Mouse (Mus musculus) frontal cortex, adult 2 months (tissue): Measurements from ENCODE around the gene Atp1a4. TPM values are rescaled to one million over a fixed set of nuclear protein-coding genes. Genes with fewer than 3 reads are reported as not detected.
A peak's percentile ranks its signal among the peaks of the same experiment; 100 is the strongest.

ENCODE experiments used
- DNase-seq, 2 experiments: peaks; one replicate each; pipeline ENCODE4 v3.0.0; 2022; ENCODE audit warnings: low spot score in 1 of 2; ENCODE audit errors: extremely low spot score in 1 of 2
- polyA plus RNA-seq: library from polyadenylated mRNA; depleted of rRNA; stranded (reverse); fragments of >200 nt; gene quantifications from 2 replicates; pipeline ENCODE4 v1.2.3, GENCODE M21; 2012

Atp1a4 gene
- polyA plus RNA-seq, 1 experiment: not detected

DNA sequence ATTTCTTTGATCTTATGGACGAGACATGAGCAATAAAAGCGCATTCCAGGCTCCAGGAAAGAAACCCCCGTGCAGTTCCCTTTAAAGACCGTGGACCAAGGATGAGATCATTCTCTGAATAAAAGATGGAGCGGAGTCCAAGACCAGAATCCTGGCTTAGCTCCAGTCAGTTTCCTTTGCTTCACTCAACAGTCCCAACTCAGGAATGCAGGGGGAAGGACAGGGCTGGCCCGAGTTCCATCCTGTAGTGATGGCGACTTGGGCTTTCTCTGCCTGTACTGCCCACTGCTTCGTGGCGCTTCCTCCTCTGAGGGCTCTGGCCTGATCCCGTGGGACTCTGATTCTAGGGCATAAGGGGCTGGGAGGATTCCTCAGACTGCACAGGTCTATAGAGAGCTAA is 37.8 kb downstream of the Atp1a4 start:
- peak in 1 of 2 experiments; percentile 36 for DNase-seq

DNA sequence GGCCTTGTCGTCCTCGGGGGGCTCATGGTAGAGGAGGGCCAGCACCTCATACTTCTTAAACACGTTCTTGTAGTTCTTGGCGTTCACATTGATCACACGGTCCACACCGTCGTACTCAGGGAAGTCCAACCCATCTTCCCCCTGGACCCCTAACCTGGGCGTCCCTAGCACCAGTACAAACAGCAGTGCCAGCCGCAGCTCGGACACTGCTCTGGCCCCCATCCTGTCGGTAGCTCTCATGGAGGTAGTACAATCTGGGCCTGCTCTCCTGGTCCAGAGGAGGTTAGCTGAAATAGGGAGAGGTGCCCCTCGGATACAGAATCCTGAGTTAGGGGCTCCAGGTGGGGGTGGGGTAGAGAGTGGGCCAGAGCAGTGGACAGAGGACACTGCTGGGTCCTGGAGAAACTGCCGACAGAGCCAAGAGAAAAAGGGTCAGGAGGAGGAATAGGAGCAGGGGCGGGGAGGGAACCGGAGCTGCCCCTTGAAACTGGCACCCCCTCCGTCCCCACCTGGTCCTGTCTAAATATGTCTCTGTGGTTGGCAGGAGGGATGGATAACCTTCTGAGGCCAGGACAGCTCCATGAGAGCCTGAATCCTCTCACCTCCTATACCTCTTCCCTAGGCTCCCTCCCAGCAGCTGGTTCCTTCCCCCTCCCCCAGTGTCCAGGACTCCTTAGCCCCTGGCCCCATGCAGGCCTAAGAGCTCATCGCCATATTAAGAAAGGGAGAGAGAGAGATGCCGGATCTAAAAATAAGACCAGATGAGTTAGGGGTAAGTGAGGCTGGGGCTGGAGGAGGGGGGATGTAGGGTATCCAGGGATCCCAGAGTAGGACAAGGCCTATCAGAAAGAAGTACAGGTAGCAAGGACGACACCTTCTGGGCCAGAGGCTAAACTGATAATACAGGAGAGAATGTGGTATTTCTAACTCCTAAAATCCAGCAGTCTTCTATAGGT is 38.5 kb downstream of the Atp1a4 start, which contains the start of gene Casq1:
Casq1 (minus strand) TSS at position 418 of the 956 bp plus-strand sequence.
- no peak for DNase-seq

DNA sequence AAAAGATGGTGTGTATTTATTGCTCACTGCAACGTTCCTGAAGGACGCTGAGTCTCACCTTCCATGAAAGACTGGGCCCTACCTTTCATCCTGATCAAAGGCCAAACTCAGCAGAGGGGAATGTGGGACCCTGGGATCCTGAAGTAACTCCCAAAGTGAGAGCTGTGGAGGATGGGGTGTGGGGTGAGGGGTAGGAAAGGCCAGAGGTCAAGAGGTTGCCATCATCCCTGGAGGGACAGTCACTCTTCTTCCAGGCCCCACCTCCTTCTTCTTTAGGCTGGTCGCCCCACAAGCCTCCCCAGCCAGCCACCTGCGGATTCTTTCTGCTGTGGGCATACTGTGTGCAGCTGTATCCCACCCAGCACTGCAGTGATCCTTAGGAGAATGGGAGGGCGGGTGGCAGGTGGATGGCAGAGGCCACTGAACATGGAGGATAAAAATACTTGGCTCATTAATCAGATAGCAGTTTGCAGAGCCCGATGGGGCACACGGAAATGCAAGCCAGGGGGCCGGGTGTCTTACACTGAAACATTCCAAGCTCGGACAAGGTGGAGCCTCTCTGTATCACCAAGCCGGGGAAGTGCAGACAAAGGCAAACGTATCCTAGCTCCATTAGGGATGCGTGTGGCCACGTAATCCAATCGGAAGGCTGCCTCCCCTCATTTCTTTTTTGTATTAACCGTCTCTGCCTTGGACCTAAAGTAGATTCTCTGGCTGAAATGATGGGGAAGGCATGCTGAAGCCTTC is 39.9 kb downstream of the Atp1a4 start:
- DNase-seq: no peak

DNA sequence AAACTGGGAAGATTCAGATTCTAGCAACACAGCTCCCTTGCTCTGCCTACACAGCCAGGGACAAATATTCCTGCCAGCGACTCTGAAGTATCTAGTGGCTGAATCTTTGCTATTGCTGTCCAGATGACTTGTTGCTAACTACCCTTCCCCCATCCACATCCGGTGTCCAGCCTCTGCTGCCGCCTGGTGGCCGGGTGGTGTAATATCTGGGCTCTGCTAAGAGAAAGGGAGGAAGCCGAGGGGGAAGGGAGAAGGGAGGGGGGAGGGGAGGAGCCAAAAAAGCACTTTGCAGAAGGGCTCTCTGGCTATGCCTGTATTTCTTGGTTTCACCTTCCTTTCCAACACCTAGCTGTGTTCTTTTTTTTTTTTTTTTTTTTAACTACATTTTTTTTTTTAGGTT is 41.1 kb downstream of the Atp1a4 start:
- DNase-seq: peak; percentile 77 to 95

DNA sequence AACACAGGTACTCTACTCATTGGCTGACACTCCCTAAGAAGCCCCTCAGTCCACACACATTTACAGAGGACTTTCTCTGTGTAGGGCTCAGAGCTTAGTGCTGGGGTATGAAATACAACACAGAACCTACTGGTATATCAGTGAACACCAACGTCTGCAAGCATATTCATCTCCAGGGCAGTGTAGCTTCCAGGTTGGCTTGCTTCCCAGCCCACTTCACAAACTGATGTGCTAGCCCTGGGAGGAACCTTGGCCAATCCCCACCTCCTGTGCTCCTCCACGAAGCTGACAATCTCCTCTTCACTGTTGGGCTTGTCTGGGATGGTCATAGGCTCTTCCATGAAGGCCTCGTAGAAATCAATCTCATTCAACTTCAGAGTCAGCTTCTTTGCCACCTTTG is 43.5 kb downstream of the Atp1a4 start:
- DNase-seq: no peak

DNA sequence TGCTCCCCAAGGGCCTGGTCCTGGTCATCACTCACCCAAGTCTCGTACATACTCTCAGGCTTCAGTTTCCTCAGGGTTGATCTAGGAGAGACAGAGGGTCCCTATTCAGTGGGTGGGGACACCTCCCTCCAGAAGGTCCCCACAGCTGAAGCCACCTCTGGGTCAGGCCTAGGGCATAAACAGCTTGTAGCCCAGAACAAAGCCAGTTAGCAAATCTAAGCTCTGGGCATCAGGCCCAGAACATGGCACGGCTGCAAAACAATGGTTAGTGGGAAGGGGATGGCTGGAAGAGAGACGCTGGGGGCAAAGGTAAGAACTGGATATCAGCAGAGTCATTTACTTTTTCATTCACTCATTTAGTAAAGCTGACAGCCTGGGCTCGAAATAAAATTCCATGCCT is 44.4 kb downstream of the Atp1a4 start:
- DNase-seq: no peak

DNA sequence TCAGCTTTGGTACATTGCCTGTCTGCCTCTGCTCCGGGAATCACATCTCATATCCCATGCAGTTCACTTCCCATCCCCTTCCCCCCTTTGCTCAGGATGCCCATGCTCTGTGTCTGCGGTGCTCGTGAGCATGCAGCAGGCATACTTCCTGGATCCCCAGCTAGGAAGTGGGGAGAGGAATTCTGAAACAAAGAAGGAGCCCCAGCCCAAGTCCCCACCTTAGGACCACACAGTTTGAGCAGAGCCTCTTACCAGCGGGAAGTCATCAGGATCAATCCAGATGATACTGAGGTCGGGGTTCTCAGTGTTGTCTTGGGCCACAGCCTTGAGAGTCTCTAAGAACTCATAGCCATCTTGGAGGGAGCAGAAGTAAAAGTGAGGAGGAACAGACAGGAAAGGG is 45.4 kb downstream of the Atp1a4 start:
- no peak for DNase-seq

DNA sequence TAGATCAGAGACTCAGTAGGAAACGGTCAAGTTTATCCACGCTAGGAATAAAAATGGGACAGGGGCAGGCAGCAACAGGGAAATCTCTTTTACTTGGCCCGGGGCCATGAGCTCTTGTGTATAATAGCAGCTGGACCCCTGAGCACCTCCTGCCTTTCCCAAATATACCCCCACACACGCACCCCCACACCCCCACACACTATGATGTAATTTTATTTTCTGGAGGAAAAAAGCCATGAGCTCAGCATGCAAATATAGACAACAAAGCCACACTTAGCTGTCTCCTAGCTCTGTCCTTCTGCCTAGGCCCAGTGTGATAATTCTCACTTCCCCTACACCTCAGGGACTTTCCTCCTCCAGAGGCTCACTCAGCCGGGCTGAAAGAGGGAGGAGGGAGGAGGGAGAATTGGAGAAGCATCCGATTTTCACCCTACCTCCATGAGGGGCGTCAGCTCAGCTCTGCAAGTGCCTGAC is 51.1 kb downstream of the Atp1a4 start:
- DNase-seq: no peak

DNA sequence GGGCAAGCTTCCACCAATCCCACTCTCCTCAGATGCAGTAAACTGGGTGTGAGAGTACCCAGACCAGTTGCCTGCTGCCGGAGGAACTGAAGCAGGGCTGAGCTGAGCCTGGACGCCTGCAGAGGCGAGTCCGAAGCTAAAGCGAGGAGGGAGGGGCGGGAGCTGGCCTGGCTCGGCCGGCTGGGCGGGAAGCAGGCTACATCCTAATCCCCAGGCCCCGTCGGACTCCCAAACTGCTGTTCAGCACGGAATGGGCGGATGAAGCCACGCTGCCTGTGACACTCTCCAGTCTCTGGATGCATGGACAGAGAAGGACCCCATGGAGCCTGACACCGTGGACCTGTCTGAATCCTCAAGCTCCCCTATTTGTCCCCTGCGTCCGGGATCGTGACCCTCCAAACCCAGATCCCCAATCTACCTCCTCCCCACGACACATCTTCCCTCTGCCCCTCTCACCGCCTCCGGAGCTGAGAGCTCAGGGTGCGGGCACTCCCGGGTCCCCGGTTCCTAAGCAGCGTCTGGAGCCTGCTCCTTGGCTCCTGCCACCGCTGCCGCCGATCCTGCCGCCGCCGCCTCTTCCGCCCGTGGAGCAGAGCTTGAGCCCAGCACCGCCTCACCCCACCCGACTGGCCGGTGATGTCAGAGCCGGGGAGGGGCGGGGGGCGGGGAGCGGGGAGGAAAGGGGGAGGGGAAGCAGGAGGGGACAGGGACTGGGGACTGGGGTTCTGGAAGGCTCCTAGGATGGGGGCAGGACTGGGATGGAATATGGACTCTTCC is 51.9 kb downstream of the Atp1a4 start, which contains the start of gene Pea15a:
Pea15a (minus strand) TSS at position 664 of the 777 bp plus-strand sequence.
- DNase-seq: peak in 1 of 2 experiments; percentile 87

DNA sequence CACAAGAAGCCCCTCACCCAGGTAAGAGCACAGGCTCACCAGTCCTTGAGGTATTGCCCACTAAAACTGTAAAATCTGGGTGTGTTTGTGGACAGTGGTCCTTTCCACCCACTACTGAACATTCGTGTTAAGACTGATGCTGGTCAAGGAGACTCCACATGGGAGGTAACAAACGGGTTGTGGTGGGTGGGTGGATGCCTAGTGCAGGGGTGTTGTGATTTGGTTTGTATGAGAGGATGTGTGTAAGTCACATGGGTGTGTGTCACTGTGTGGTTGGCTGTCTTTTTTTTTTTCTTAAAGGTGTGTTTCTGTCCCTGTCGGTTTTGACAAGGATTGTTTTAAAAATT is 52.5 kb downstream of the Atp1a4 start:
- no peak for DNase-seq

DNA sequence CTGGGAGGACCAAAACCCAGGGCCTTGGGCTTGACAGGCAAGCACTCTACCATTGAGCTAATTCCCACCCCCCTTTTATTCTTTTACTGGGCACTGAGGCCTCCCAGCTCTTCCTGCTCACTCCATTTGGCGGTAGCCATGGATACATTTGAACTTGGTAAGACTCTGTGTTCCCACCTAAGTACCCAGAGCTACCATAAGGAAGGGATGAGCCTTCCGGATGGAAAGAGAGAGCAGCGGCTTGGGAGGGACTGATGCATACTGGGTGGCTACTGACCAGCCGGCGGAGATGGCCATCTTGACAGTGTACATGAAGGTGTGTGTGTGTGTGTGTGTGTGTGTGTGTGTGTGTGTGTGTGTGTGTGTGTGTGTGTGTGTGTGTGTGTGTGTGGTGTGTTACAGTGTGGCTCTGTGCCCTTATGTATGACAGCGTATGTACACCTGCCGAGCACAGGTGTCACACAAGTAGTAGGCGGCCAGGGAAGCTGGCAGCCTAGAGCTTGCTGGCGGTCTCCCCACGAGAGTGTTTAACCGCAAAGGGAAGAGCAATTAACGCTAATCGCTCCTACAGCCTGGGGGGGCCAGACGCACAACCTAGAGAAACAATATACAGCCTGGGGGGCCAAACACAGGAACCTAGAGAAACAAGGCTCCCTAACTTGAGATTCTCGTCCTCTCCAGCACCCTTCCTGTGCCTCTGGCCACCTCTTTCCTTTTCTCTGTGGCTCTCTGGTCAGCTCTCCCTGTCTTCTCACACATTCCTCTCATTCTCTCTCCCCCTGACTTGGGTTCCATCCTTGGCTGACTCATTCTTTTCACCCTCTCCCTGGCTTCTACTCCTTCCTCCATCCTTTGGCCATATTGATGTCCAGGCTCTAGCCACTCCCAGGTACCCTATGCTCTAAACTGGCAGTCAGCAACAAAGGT is 53.1 kb downstream of the Atp1a4 start:
- DNase-seq: no peak

DNA sequence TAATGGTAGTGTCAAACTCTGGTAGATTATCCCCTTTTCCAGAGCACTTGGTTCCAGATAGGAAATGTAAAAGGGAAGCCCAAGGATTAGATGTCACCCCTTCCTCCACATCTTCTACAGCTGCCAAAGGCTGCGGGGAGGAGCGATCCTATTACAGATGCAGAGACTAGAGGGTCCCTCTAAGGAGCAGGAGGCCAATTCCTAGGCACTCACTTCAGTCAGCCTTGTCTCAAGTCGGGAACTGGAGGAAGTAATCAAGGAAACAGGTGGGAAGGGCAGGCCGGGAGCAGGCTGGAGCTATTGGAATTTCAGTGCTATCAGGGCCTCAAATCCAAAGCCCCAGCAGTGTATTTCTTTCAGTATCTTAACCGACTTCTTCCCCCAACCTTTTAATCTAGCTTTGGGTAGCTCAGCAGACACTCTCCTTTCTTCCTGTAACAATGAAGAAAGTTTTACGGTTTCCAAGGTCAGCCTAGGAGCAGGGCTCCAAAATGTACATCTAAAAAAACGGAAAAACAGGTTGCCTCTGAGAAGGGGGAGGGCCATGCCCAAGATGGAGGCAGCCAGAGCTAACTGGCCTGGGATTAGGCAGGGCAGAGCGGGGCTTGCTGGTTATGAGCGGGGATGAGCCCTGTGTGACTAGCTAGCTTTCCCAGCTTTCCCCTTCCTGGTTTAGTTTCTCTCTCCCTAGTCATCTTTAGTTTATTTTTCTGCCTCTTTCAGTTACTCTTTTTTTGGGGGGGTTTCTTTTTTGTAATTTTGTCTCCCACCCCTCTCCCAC is 54.0 kb downstream of the Atp1a4 start:
- no peak for DNase-seq

DNA sequence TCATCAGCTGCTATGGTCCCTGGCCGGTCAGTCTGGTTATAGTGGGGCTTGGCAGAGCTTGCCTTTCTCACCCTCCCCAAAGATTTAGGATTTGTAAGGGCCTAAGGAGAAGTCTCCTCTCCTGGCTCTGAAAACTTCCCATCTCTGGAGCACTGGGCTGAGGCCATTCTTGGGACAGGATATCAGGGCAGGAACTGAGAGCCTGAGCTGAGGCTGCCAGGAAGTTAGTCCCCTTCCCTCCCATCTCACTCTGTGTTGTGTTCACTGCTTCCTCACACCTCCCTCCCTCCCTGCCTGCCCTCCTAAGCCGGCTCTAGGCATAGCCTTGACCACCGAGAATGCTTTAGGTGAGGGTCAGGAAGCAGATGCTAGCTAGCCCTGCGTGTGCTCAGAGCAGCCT is 54.6 kb downstream of the Atp1a4 start:
- no peak for DNase-seq

DNA sequence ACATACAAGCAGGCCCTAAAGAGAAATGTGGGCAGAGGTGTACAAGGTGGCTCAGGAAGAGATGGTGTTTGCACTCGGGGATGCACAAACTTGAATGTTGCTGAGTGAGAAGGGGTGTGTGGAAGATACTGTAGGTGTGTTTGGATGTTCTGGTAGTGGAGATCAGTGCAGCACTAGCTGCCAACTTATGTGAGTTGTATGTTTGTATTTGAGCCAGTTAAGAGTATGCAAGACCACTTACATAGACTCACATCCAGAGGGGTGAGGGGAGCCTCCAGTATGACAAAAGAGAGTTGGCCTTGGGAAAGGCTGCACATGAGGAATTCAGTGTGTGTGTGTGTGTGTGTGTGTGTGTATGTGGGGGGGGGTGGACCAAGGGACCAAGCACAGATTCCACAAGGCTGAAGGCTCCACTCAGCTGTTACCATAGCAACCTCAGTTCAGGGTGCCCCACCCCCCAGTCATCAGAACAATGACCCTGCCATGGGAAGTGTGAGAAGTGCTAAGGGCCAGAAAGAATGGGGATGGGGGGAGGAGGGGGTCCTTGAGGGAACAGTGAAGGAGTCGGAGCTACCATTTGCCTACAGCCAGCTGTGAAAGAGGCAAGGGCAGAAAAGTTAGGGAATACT is 55.2 kb downstream of the Atp1a4 start:
- DNase-seq: no peak

DNA sequence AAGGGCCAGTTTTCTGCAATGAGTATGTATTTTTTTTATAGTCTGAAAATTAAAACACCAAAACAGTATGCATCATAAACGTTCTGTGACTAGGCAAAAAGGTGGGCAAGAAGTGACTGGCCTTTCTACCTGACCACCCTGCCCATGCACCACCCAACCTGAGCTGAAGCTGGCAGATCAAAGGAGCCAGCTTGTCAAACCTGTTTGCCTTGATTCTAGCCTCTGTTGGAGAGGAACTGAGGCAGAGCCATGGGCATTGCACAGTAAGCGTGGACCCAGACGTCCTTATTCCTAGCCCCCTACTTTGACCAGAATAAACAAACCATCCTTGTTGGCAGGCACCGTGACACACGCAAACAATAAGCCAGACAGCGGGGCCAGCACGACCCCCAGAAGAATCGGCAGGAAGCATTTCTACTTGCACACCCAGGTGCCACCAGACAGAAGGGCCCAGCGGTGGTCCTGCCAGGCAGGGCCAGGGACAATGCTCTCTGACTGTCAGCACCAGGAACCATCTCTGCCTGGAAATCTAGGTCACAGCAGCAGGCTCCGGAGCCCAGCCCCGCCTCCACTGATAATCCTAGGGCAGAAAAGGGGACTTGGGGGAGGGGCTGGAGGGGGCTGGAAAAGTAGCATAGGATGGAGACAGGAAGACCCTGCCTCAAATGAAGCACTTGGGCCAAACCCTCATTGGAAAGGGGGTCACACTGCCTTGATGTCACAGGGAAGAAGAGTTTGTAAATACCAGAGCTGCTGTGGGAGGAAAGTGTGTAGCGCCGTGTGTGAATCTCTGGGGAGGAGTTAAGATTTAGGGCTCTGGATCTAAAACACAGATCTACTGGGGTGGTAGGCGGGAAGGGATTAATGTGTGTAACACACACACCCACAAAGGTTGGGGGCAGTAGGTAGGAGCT is 56.0 kb downstream of the Atp1a4 start:
- no peak for DNase-seq

DNA sequence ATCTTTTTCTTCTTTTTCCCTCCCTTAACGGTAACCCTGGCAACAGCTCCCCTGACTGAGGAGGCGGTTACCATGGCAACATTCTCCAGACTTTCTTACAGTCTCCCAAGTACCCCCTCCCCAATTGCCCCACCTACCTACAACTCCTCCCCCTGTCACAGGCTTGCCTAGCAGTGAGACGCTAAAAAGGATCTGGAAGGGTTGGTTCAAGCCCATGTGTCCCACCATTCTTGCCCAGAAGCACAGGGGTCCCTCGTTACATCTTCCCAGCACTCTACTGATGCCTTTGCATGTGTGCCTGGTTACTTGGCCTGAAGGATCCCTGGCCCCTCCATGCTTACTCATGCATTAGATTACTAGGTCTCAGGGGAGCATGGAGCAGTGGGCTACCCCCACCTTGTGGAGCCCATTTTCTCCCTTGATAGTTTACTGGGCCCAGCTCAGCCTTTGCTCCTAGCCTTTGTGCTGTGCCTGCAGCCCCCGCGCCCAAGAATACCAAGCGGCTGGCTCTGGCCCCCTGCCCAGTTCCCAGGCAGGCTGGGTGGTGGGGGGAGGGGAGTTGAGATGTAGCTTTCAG is 57.3 kb downstream of the Atp1a4 start:
- DNase-seq: peak in 1 of 2 experiments; percentile 84

DNA sequence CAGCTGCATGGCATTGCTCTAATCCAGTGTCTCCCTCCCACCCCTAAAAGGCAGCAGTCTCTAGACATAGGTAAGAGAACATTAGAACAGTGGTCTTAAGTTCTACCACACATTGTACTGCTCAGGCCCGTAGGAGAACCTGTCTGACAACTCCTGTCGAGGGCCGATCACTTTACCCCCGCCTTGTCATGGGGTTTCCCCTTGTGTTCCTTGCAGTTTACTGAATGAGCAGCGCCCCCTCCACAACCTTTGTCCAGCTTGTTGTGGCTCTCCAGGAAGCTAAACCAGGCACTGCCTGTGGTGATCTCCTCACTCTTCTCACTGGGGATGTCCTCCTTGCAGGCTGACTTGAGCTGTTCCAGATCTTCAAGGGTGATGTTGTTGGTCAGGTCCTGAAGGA is 58.1 kb downstream of the Atp1a4 start:
- DNase-seq: no peak
